Mouse (Mus musculus) spleen, adult 2 months (tissue): ENCODE measurements around the gene Lmtk3.

Experiments
- CTCF ChIP-seq: fragments of 200-500 bp; IDR thresholded peaks from 2 replicates; pipeline ENCODE4 v1.5.1; 2011; ENCODE audit warnings: mild to moderate bottlenecking, inconsistent platforms; ENCODE audit not compliant: insufficient read depth, insufficient read length, insufficient replicate concordance; ENCODE audit errors: extremely low read depth
- POLR2A ChIP-seq: fragments of 200-500 bp; IDR thresholded peaks from 2 replicates; pipeline ENCODE4 v1.6.1; 2011; ENCODE audit warnings: low read depth, low read length, inconsistent platforms

DNA sequence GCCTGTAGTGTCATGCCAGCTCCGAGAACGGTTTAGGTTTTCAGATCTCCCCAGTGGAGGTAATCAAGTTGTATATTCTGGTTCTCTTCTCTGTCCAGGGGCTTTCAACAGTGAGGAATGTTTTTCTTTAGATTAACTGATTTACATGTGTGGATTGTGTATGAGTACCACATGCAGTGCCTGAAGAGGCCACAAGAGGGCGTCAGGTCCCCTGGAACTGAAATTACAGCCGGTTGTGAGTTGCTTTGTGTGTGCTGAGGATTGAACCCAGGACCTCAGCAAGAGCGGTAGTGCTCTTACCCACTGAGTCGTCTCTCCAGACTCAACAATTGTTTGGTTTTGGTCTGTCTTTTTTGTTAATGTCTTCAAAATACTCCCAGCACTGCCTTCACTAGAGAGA lies 37.0 kb upstream of the Lmtk3 start:
- no peak for TF ChIP-seq POLR2A
- peak; percentile 17; the same call in 1 of the 2 replicates for TF ChIP-seq CTCF
